Mouse (Mus musculus) MEL (cell line): ENCODE data around the gene Tnn.

Experiments
- GATA1 ChIP-seq: IDR thresholded peaks from 2 replicates; pipeline ENCODE4 v1.6.1; 2011; ENCODE audit warnings: low read depth, low read length, improper control_type of control experiment
- MAX ChIP-seq: IDR thresholded peaks from 2 replicates; pipeline ENCODE4 v1.6.1; 2011; ENCODE audit warnings: low read length, improper control_type of control experiment
- MYC ChIP-seq: IDR thresholded peaks from 2 replicates; pipeline ENCODE4 v1.6.1; 2011; ENCODE audit warnings: low read depth, mild to moderate bottlenecking, low read length, improper control_type of control experiment, moderate library complexity
- NRF1 ChIP-seq: IDR thresholded peaks from 2 replicates; pipeline ENCODE4 v1.6.1; 2014; ENCODE audit warnings: low read depth, mild to moderate bottlenecking, inconsistent platforms, low read length, improper control_type of control experiment, moderate library complexity; ENCODE audit not compliant: poor library complexity, insufficient read depth, severe bottlenecking
- POLR2A ChIP-seq, 2 experiments: IDR thresholded peaks; 2 replicates each; pipeline ENCODE4 v1.6.1; 2011 to 2012; ENCODE audit warnings: low read length in 2 of 2, mild to moderate bottlenecking in 2 of 2, control low read depth in 1 of 2, improper control_type of control experiment in 1 of 2, low read depth in 1 of 2, moderate library complexity in 1 of 2; ENCODE audit not compliant: control insufficient read depth in 1 of 2, insufficient read depth in 1 of 2, poor library complexity in 1 of 2
- ZC3H11A ChIP-seq: IDR thresholded peaks from 2 replicates; pipeline ENCODE4 v1.6.1; 2012; ENCODE audit warnings: low read depth, mild to moderate bottlenecking, inconsistent platforms, low read length, improper control_type of control experiment

DNA sequence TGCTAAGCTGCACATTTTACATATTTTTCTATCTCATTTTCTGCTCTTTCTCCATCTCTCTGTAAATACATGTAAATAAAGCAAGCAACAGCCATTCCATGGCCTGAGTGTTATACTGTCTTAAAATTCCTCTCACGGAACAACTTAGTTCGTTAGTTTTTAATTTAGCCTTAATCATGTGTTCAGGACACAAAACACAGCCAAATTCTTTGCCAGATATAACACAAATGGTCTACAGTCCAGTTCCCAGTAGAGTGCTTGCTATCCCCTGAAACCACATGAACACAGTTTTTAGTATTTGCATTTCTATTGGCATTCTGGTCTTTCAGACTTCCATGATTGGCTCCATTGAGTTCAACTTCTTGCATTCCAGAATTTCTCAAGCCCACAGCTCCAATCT lies 4.8 kb upstream of the Tnn start:
- no peak for TF ChIP-seq GATA1
- no peak for TF ChIP-seq POLR2A (IDR thresholded peaks at IDR 0.05; ENCODE audit: control insufficient read depth in 1 of 2, insufficient read depth in 1 of 2, low read depth in 1 of 2, low read length in 2 of 2, poor library complexity in 1 of 2)
- no peak for TF ChIP-seq NRF1
- no peak for TF ChIP-seq MYC
- TF ChIP-seq MAX: no peak
- TF ChIP-seq ZC3H11A: no peak
